Mouse (Mus musculus) bone marrow, adult 2 months (tissue): Measurements from ENCODE around the gene Dusp10.

Experiments used
- CTCF ChIP-seq: fragments of 200-500 bp; IDR thresholded peaks from 2 replicates; pipeline ENCODE4 v1.5.1; 2011; ENCODE audit warnings: low read length, control low read depth; ENCODE audit not compliant: control insufficient read depth, insufficient read depth
- POLR2A ChIP-seq: fragments of 200-500 bp; IDR thresholded peaks from 2 replicates; pipeline ENCODE4 v1.6.1; 2011; ENCODE audit warnings: low read depth, mild to moderate bottlenecking, control low read depth, low read length, borderline replicate concordance; ENCODE audit not compliant: control insufficient read depth

DNA sequence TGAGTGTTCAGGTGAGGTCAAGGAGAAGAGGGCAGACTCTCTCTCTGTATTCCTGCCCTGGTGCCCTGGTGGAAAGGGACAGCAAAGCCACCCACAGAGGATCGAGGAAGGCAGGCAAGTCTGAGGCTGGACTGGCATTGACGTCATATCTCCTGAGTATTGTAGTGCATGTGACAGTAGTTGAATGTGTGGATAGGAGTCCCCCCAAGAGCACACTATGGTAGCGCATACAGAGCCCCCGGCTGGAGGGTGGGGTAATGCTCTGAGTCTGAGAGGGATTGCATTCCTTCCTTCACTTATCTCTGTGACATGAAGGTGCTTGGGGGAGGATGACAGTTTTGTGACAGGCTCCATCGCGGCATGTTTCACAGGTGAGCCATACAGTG, 6.6 kb downstream of the Dusp10 start:
- TF ChIP-seq CTCF: no peak
- no peak for TF ChIP-seq POLR2A
